Mouse (Mus musculus) liver, embryonic 13.5 days (tissue): ENCODE measurements around the gene Dus2. TPM values are rescaled to one million over a fixed set of nuclear protein-coding genes. Genes with fewer than 3 reads are reported as not detected.
A peak's percentile ranks its signal among the peaks of the same experiment; 100 is the strongest.
"Not testable (repeated sequence)": the region's sequence is repeated elsewhere in the genome, so short reads cannot be mapped to it uniquely, and the experiment has no call there.

Experiments used
- ATAC-seq: fragments of 200-750 bp; cut with Nextera tagmentation; 2 replicates; pipeline ENCODE4 v1.8.0; 2017; ENCODE audit warnings: low read depth, mild to moderate bottlenecking, moderate number of reproducible peaks, moderate library complexity
- DNase-seq: peaks from one replicate; pipeline ENCODE4 v3.0.0; 2022
- H3K27ac ChIP-seq: fragments of 300-500 bp; sonication (generic); 2 replicates; pipeline ENCODE4 v1.5.1; 2015; ENCODE audit warnings: moderate library complexity, mild to moderate bottlenecking, inconsistent platforms
- H3K27me3 ChIP-seq: fragments of 300-500 bp; sonication (generic); 2 replicates; pipeline ENCODE4 v1.6.1; 2015; ENCODE audit warnings: mild to moderate bottlenecking, inconsistent platforms
- H3K36me3 ChIP-seq: fragments of 300-500 bp; sonication (generic); 2 replicates; pipeline ENCODE4 v1.6.1; 2015; ENCODE audit warnings: mild to moderate bottlenecking, inconsistent platforms
- H3K4me1 ChIP-seq: fragments of 300-500 bp; sonication (generic); replicated peaks from 2 replicates; pipeline ENCODE4 v1.6.1; 2015; ENCODE audit warnings: inconsistent platforms
- H3K4me2 ChIP-seq: fragments of 300-500 bp; sonication (generic); 2 replicates; pipeline ENCODE4 v1.6.1; 2015; ENCODE audit warnings: inconsistent platforms, mild to moderate bottlenecking, moderate library complexity
- H3K4me3 ChIP-seq: fragments of 300-500 bp; sonication (generic); replicated peaks from 2 replicates; pipeline ENCODE4 v1.5.1; 2015; ENCODE audit warnings: mild to moderate bottlenecking, inconsistent platforms
- H3K9ac ChIP-seq: fragments of 300-500 bp; sonication (generic); 2 replicates; pipeline ENCODE4 v1.6.1; 2015; ENCODE audit warnings: mild to moderate bottlenecking, inconsistent platforms
- H3K9me3 ChIP-seq: fragments of 300-500 bp; sonication (generic); replicated peaks from 2 replicates; pipeline ENCODE4 v1.6.1; 2016; ENCODE audit warnings: inconsistent platforms
- WGBS: fragments of 180-500 bp; shearing (Covaris S2); methylation state at CpG from one replicate; pipeline ENCODE4 v1.1.7; 2015; ENCODE audit not compliant: insufficient replicate concordance; 5-methylcytosine and 5-hydroxymethylcytosine counted together
- polyA plus RNA-seq: library from polyadenylated mRNA; unstranded; fragments of >200 nt; fragmentation: Nextera tagmentation; extraction: Ambion mirVana; gene quantifications from 2 replicates; pipeline ENCODE4 v1.2.1, GENCODE M21; 2015

Gene Dus2
- polyA plus RNA-seq, 1 experiment from 2014 or later: 13.3 TPM

GRCm38 (mm10) chr8:105991546-105991945 lies 409 bp downstream of the Dus2 start:
- H3K9ac ChIP-seq: no peak overlapping the region
- DNase-seq (no peak), ATAC-seq (0 out of 2 replicates have a peak, but pooled peaks have one; percentile 9)
- H3K36me3 ChIP-seq: no peaks in the 10 kb centered on the region
- H3K27me3 ChIP-seq: peaks cover 19% of the 10 kb centered on the region; the same call in 1 of the 2 replicates
- no peak overlapping the region for H3K4me2 ChIP-seq
- H3K4me1 ChIP-seq: peaks cover 17% of the 10 kb centered on the region
- 35% methylated on average over 2 of the region's 2 CpGs for WGBS
- no peaks in the 10 kb centered on the region for H3K9me3 ChIP-seq
- no peak overlapping the region for H3K4me3 ChIP-seq
- H3K27ac ChIP-seq: no peak overlapping the region

GRCm38 (mm10) chr8:105992499-105992898 lies 1.4 kb downstream of the Dus2 start:
- DNase-seq (no peak), ATAC-seq (no peak)
- Histone ChIP-seq H3K4me2 (no peak overlapping the region), H3K27me3 (peaks cover 19% of the 10 kb centered on the region; the same call in 1 of the 2 replicates), H3K27ac (no peak overlapping the region), H3K4me1 (peaks cover 26% of the 10 kb centered on the region), H3K9ac (no peak overlapping the region), H3K9me3 (no peaks in the 10 kb centered on the region), H3K4me3 (no peak overlapping the region), H3K36me3 (no peaks in the 10 kb centered on the region)
- WGBS: 42% methylated on average over 5 of the region's 5 CpGs

GRCm38 (mm10) chr8:105993226-105993625 lies 2.1 kb downstream of the Dus2 start:
- peaks cover 16% of the 10 kb centered on the region; the same call in 1 of the 2 replicates for H3K27me3 ChIP-seq
- no peak overlapping the region for H3K27ac ChIP-seq
- 51% methylated on average over 4 of the region's 4 CpGs for WGBS
- peaks cover 30% of the 10 kb centered on the region for H3K4me1 ChIP-seq
- ATAC-seq (0 out of 2 replicates have a peak, but pooled peaks have one; percentile 39), DNase-seq (no peak)
- H3K36me3 ChIP-seq: no peaks in the 10 kb centered on the region
- H3K9ac ChIP-seq: no peak overlapping the region
- no peak overlapping the region for H3K4me2 ChIP-seq
- no peaks in the 10 kb centered on the region for H3K9me3 ChIP-seq
- no peak overlapping the region for H3K4me3 ChIP-seq

- H3K4me1 ChIP-seq: peaks cover 29% of the 10 kb centered on the region
- 32% methylated on average over 7 of the region's 7 CpGs for WGBS
- H3K9me3 ChIP-seq: no peaks in the 10 kb centered on the region
- no peak overlapping the region for H3K4me3 ChIP-seq
- H3K36me3 ChIP-seq: no peaks in the 10 kb centered on the region
- no peak for ATAC-seq
- H3K27ac ChIP-seq: no peak overlapping the region
- DNase-seq: no peak
- H3K27me3 ChIP-seq: 0 out of 2 replicates have a peak, but pooled peaks cover 7% of the 10 kb centered on the region
- H3K9ac ChIP-seq: no peak overlapping the region
- no peak overlapping the region for H3K4me2 ChIP-seq
Measured at GRCm38 (mm10) chr8:105996359-105996758, 5.2 kb downstream of the Dus2 start.

- peak; percentile 58 for ATAC-seq
Measured at GRCm38 (mm10) chr8:105998971-105999370, 7.8 kb downstream of the Dus2 start.

GRCm38 (mm10) chr8:106001908-106002307 lies 10.8 kb downstream of the Dus2 start:
- Histone ChIP-seq H3K9ac (no peak overlapping the region), H3K4me3 (no peak overlapping the region), H3K36me3 (no peaks in the 10 kb centered on the region), H3K27me3 (0 out of 2 replicates have a peak, but pooled peaks cover 3% of the 10 kb centered on the region), H3K4me1 (peaks cover 21% of the 10 kb centered on the region), H3K27ac (no peak overlapping the region), H3K4me2 (no peak overlapping the region), H3K9me3 (no peaks in the 10 kb centered on the region)
- DNase-seq (no peak), ATAC-seq (no peak)
- WGBS: 63% methylated on average over 4 of the region's 4 CpGs

More at GRCm38 (mm10) chr8:105998971-105999370, 7.8 kb downstream of the Dus2 start:
- H3K36me3 ChIP-seq: no peaks in the 10 kb centered on the region
- H3K4me2 ChIP-seq: no peak overlapping the region
- peaks cover 21% of the 10 kb centered on the region for H3K4me1 ChIP-seq
- WGBS: 60% methylated on average over 2 of the region's 2 CpGs
- H3K27ac ChIP-seq: peak overlapping the region; percentile 30; the same call in 1 of the 2 replicates
- no peak for DNase-seq
- no peak overlapping the region for H3K4me3 ChIP-seq
- 0 out of 2 replicates have a peak, but pooled peaks cover 10% of the 10 kb centered on the region for H3K27me3 ChIP-seq
- H3K9ac ChIP-seq: no peak overlapping the region
- H3K9me3 ChIP-seq: no peaks in the 10 kb centered on the region

GRCm38 (mm10) chr8:106004538-106005207 lies 13.5 kb downstream of the Dus2 start:
- Histone ChIP-seq H3K4me3 (no peak overlapping the region), H3K27ac (no peak overlapping the region), H3K27me3 (0 out of 2 replicates have a peak, but pooled peaks cover 3% of the 10 kb centered on the region), H3K4me2 (no peak overlapping the region), H3K9ac (no peak overlapping the region), H3K4me1 (peaks cover 27% of the 10 kb centered on the region), H3K36me3 (peaks cover 2% of the 10 kb centered on the region; the same call in 1 of the 2 replicates), H3K9me3 (no peaks in the 10 kb centered on the region)
- WGBS: 45% methylated on average over 8 of the region's 8 CpGs
- ATAC-seq: no peak
- no peak for DNase-seq

GRCm38 (mm10) chr8:106005875-106006274 lies 14.7 kb downstream of the Dus2 start, which contains the start of gene Dpep2nb:
TSS of gene Dpep2nb (minus strand) at chr8:106005975.
- H3K9ac ChIP-seq: no peak within 1 kb of the TSS
- no peak within 1 kb of the TSS for H3K27ac ChIP-seq
- no peaks in the 10 kb centered on the region for H3K9me3 ChIP-seq
- no peak within 1 kb of the TSS for H3K4me3 ChIP-seq
- H3K27me3 ChIP-seq: 0 out of 2 replicates have a peak, but pooled peaks cover 3% of the 10 kb centered on the region
- H3K4me2 ChIP-seq: no peak within 1 kb of the TSS
- DNase-seq (no peak), ATAC-seq (no peak)
- WGBS: 78% methylated on average over 4 of the region's 4 CpGs
- peaks cover 3% of the 10 kb centered on the region; the same call in 1 of the 2 replicates for H3K36me3 ChIP-seq
- peaks cover 39% of the 10 kb centered on the region for H3K4me1 ChIP-seq

- H3K27ac ChIP-seq: no peak overlapping the region
- 75% methylated on average over 4 of the region's 4 CpGs for WGBS
- 0 out of 2 replicates have a peak, but pooled peaks cover 3% of the 10 kb centered on the region for H3K27me3 ChIP-seq
- ATAC-seq: no peak
- no peak overlapping the region for H3K4me2 ChIP-seq
- H3K9ac ChIP-seq: no peak overlapping the region
- peaks cover 39% of the 10 kb centered on the region for H3K4me1 ChIP-seq
- H3K4me3 ChIP-seq: no peak overlapping the region
- no peaks in the 10 kb centered on the region for H3K9me3 ChIP-seq
- DNase-seq: no peak
- H3K36me3 ChIP-seq: peaks cover 3% of the 10 kb centered on the region; the same call in 1 of the 2 replicates
Measured at GRCm38 (mm10) chr8:106006413-106006812, 15.3 kb downstream of the Dus2 start.

GRCm38 (mm10) chr8:106007135-106007534 lies 16.0 kb downstream of the Dus2 start:
- Histone ChIP-seq H3K4me2 (no peak overlapping the region), H3K36me3 (peaks cover 3% of the 10 kb centered on the region; the same call in 1 of the 2 replicates), H3K4me3 (no peak overlapping the region), H3K27ac (no peak overlapping the region), H3K9ac (no peak overlapping the region), H3K27me3 (no peaks in the 10 kb centered on the region), H3K4me1 (peaks cover 46% of the 10 kb centered on the region), H3K9me3 (no peaks in the 10 kb centered on the region)
- DNase-seq: no peak
- ATAC-seq: no peak
- 53% methylated on average over 3 of the region's 3 CpGs for WGBS

- not testable (repeated sequence) for H3K9ac ChIP-seq, H3K4me2 ChIP-seq, H3K4me3 ChIP-seq, H3K27me3 ChIP-seq, DNase-seq, H3K27ac ChIP-seq, ATAC-seq, H3K9me3 ChIP-seq, H3K36me3 ChIP-seq
- 55% methylated on average over 3 of the region's 3 CpGs for WGBS
- H3K4me1 ChIP-seq: peaks cover 51% of the 10 kb centered on the region
Measured at GRCm38 (mm10) chr8:106007891-106008290, 16.8 kb downstream of the Dus2 start.
